Mouse (Mus musculus): Measurements from ENCODE around the gene Ston2.

DNA sequence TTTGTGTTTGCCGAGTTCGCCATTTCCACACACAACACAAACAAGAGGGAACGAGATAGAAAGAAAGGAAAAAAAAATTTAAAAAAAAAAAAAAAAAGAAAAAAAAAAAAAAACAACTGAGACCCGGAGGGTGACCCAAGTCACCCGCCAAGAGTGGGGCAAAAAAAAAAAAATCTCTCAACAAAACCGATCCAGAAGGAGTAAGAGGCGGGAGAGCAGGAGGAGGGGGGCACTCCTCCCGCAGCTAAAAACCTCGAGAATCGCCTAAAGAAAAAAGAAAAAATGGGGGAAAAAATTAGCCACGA lies 198.7 kb downstream of the Ston2 start:
- TF ChIP-seq CTCF (IDR thresholded peaks at IDR 0.05; ENCODE audit: low read depth, low read length), result no peak
- TF ChIP-seq TAL1 (conservative IDR thresholded peaks at IDR 0.05; ENCODE audit: low read depth, low read length), result no peak
- TF ChIP-seq GATA1 (IDR thresholded peaks at IDR 0.05; ENCODE audit: borderline replicate concordance, low read length), result no peak
- TF ChIP-seq POLR2AphosphoS5 (IDR thresholded peaks at IDR 0.05; ENCODE audit: insufficient replicate concordance, low read depth, low read length), result no peak
- no peak for TF ChIP-seq GATA2 (IDR thresholded peaks at IDR 0.05; ENCODE audit: borderline replicate concordance, low read depth, low read length)

All from G1E (cell line).